Mouse (Mus musculus) c-Kit-positive CD71-positive TER-119-negative erythroid progenitor cells, embryonic 14.5 days (primary cell): ENCODE results near the gene Ap3d1.

Experiments
- DNase-seq: peaks from one replicate; pipeline ENCODE4 v3.0.0-alpha.2; 2013; ENCODE audit warnings: low read depth

Ap3d1 gene

GRCm38 (mm10) chr10:80703643-80704042, 38.4 kb downstream of the Ap3d1 start:
- DNase-seq: no peak

GRCm38 (mm10) chr10:80702536-80703390, 39.3 kb downstream of the Ap3d1 start:
- DNase-seq: peak; percentile 90

- DNase-seq: peak; percentile 98
These were observed 40.1 kb downstream of the Ap3d1 start, which contains the start of the genes Mob3a and Izumo4 for GRCm38 (mm10) chr10:80701721-80702535. Gene Mob3a (minus strand): TSS chr10:80701977. Gene Izumo4 (plus strand): TSS chr10:80702184.

DNA sequence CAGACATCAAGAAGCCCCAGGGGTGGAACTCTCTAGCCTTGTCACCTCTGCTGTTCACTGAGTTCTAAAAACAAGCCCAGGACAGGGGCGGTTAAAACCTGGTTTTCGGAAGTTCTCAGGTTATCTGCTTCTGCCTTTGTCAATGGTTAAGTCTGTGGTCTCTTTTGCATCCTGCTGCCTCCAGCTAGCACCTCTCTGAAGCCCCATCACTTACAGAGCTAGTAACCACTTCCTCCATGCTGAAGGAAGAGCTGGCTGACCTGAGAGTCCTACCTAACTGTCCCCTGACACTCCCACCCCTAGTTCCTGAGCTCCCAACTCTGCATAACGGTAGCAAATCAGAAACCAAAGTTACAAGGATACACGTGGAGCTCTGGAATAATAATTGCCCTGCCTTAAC, 41.3 kb downstream of the Ap3d1 start:
- no peak for DNase-seq

DNA sequence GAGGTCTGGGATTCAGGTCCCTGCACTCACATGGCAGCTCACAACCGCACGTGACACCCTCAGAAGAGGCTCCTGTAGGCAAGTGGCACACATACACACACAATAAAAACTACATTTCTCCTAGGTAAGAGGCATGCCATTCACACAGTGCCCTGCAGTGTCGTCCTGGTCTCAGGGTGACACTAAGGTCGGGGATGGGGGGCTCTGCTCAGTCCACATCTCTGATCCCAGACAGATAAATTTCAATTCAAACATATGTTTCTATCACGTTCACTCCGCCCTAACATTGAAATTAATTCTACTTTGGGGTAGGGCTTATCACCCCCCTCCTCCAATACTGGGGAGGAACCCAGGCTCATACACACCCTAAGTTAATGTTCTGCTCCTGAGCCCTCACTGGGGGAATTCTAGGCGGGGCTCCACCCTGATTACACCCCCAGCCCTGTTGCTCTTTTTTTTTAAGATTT, 42.0 kb downstream of the Ap3d1 start:
- DNase-seq: no peak

DNA sequence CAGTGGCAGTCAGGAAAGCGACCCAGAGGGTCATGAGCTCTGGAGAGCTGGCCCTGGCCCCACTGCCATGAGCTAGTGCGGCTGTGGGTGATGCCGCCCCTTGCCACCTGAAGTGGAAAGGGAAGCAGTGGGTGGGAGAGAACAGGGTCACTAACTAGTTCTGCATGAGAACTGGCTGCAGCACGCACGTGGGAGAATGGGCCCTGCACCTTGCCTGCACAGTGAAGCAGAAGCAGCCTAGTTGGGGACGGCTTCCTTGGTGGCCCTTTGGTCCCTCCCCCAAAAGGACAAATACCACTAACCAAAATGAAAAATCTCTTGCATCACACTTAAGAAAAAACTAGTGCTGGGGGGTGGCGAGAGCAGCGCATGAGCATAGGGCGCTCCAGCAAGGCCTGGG, 43.5 kb downstream of the Ap3d1 start:
- DNase-seq: no peak

- peak; percentile 85 for DNase-seq
These were observed 44.3 kb downstream of the Ap3d1 start for GRCm38 (mm10) chr10:80697812-80698211.

- no peak for DNase-seq
These were observed 44.7 kb downstream of the Ap3d1 start for GRCm38 (mm10) chr10:80697393-80697787.

- DNase-seq: no peak
These were observed 45.3 kb downstream of the Ap3d1 start for GRCm38 (mm10) chr10:80696502-80697392.

GRCm38 (mm10) chr10:80695801-80696501, 46.1 kb downstream of the Ap3d1 start:
- DNase-seq: no peak

- no peak for DNase-seq
These were observed 46.9 kb downstream of the Ap3d1 start for GRCm38 (mm10) chr10:80695186-80695585.

- DNase-seq: no peak
These were observed 47.7 kb downstream of the Ap3d1 start for GRCm38 (mm10) chr10:80694159-80694938.

- DNase-seq: no peak
These were observed 48.5 kb downstream of the Ap3d1 start for GRCm38 (mm10) chr10:80693401-80694045.

DNA sequence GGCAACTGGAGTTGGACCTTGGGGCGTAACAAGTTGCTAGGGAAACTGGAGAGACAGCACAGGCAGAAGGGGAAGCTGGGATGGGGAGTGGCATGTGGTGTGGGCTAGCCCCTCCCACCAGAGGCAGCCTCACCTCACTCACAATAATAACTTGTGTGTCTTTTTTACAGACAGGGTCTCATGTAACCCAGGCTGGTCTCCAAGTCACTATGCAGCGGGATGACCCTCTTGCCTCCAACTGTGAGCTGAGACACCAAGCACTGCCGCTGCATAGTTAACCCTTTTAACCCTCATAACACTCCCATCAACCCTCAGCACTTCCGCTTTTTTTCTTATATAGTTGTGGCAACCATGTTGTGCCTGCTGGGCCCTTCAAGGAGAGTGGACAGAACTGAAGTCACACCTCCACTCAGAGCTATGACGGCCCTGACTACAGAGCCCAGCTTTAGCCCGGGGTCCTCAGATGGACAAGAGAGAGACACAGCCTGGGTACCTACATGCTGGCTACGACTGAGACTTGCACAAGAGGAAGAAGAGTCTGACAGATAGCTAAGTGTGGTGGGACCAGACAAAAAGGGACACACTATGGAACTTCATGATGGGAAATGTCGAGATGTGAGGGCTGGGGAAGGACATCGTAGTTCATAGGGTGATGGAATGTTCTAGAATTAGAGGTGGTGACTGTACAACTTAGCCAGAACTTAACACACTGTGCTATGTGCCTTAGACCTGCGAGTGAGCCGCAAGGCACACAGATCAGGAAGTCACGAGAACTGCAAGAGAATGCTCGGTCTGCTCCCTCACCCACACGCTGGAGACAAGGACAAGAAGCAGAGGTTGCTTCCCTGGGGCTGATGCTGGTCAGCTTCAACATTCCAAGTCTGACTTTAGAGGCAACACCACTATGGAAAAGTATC, 49.6 kb downstream of the Ap3d1 start:
- no peak for DNase-seq

DNA sequence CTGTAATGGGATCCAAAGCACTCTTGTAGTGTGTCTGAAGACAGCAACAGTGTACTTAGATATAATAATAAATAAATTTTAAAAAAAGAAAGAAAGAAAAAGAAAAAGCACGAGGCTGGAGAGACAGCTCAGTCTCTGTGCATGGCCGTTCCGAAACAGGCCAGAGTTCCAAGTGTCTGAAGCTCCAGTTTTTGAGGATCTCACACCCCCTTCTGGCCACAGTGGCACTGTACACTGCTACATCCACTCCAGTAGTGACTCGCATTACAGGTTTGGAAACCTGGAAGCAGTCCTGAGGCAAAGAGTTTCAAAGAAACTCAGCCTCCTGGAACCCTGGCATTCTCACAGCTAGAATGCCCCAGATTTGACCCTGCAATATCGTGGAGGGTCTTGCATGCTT, 54.2 kb downstream of the Ap3d1 start:
- no peak for DNase-seq

GRCm38 (mm10) chr10:80686617-80687016, 55.4 kb downstream of the Ap3d1 start:
- DNase-seq: no peak

- peak; percentile 74 for DNase-seq
These were observed 57.1 kb downstream of the Ap3d1 start for GRCm38 (mm10) chr10:80684984-80685383.

GRCm38 (mm10) chr10:80684214-80684613, 57.9 kb downstream of the Ap3d1 start:
- DNase-seq: no peak

GRCm38 (mm10) chr10:80683647-80684046, 58.4 kb downstream of the Ap3d1 start:
- DNase-seq: no peak
